Mouse (Mus musculus) forebrain, embryonic 15.5 days (tissue): ENCODE measurements at regions not wholly inside any gene's neighbourhood (a gene's known extent, or its start where the extent isn't known, plus 50 kb on each side); places are given as distances from the start of the nearest gene placed in this dataset.
A peak's percentile ranks its signal among the peaks of the same experiment; 100 is the strongest.

Experiments
- ATAC-seq: fragments of 200-750 bp; cut with Nextera tagmentation; replicated peaks from 2 replicates; pipeline ENCODE4 v1.8.0; 2017; ENCODE audit warnings: mild to moderate bottlenecking, moderate TSS enrichment, moderate library complexity
- H3K27ac ChIP-seq: fragments of 300-500 bp; sonication (generic); replicated peaks from 2 replicates; pipeline ENCODE4 v1.5.1; 2015; ENCODE audit warnings: mild to moderate bottlenecking, inconsistent platforms
- H3K27me3 ChIP-seq: fragments of 300-500 bp; sonication (generic); 2 replicates; pipeline ENCODE4 v1.6.1; 2015; ENCODE audit warnings: inconsistent platforms
- H3K36me3 ChIP-seq: fragments of 300-500 bp; sonication (generic); 2 replicates; pipeline ENCODE4 v1.6.1; 2015; ENCODE audit warnings: mild to moderate bottlenecking, inconsistent platforms
- H3K4me1 ChIP-seq: fragments of 300-500 bp; sonication (generic); 2 replicates; pipeline ENCODE4 v1.6.1; 2015; ENCODE audit warnings: inconsistent platforms
- H3K4me2 ChIP-seq: fragments of 300-500 bp; sonication (generic); replicated peaks from 2 replicates; pipeline ENCODE4 v1.6.1; 2015; ENCODE audit warnings: mild to moderate bottlenecking, inconsistent platforms
- H3K4me3 ChIP-seq: fragments of 300-500 bp; sonication (generic); 2 replicates; pipeline ENCODE4 v1.5.1; 2015; ENCODE audit warnings: mild to moderate bottlenecking, inconsistent platforms
- H3K9ac ChIP-seq: fragments of 300-500 bp; sonication (generic); replicated peaks from 2 replicates; pipeline ENCODE4 v1.6.1; 2015; ENCODE audit warnings: mild to moderate bottlenecking, inconsistent platforms
- H3K9me3 ChIP-seq: fragments of 300-500 bp; sonication (generic); 2 replicates; pipeline ENCODE4 v1.6.1; 2016; ENCODE audit warnings: inconsistent platforms
- WGBS: fragments of 180-500 bp; shearing (Covaris S2); methylation state at CpG from one replicate; pipeline ENCODE4 v1.1.7; 2015; ENCODE audit warnings: mixed read lengths; 5-methylcytosine and 5-hydroxymethylcytosine counted together

GRCm38 (mm10) chr13:84754821-84755725 is 434.1 kb upstream of the Ccnh start:
- peak overlapping the region; percentile 95 for H3K27ac ChIP-seq
- peak overlapping the region; percentile 9; the same call in 1 of the 2 replicates for H3K4me3 ChIP-seq
- WGBS = 33% methylated on average over 8 of the region's 8 CpGs
- H3K9me3 ChIP-seq = no peaks in the 10 kb centered on the region
- peaks cover 38% of the 10 kb centered on the region for H3K4me1 ChIP-seq
- ATAC-seq = no peak
- no peaks in the 10 kb centered on the region for H3K27me3 ChIP-seq
- H3K4me2 ChIP-seq = peak overlapping the region; percentile 34
- no peaks in the 10 kb centered on the region for H3K36me3 ChIP-seq
- peak overlapping the region; percentile 43 for H3K9ac ChIP-seq

- no peak for ATAC-seq
- no peaks in the 10 kb centered on the region for H3K36me3 ChIP-seq
- no peaks in the 10 kb centered on the region for H3K27me3 ChIP-seq
- peaks cover 35% of the 10 kb centered on the region for H3K4me1 ChIP-seq
- no peak overlapping the region for H3K4me3 ChIP-seq
- peak overlapping the region; percentile 95 for H3K27ac ChIP-seq
- H3K4me2 ChIP-seq = peak overlapping the region; percentile 30
- 41% methylated on average over 6 of the region's 6 CpGs for WGBS
- no peaks in the 10 kb centered on the region for H3K9me3 ChIP-seq
- H3K9ac ChIP-seq = peak overlapping the region; percentile 45
Observed at GRCm38 (mm10) chr13:84756796-84757335, 432.3 kb upstream of the Ccnh start.

- H3K9ac ChIP-seq = peak overlapping the region; percentile 53
Observed at GRCm38 (mm10) chr13:84757896-84758567, 431.2 kb upstream of the Ccnh start.

GRCm38 (mm10) chr13:84758568-84758900 is 430.7 kb upstream of the Ccnh start:
- H3K4me2 ChIP-seq = peak overlapping the region; percentile 40
- under 1% methylated on average over 6 of the region's 6 CpGs for WGBS
- peak; percentile 96 for ATAC-seq
- H3K36me3 ChIP-seq = no peaks in the 10 kb centered on the region
- H3K4me3 ChIP-seq = peak overlapping the region; percentile 12
- peaks cover 40% of the 10 kb centered on the region for H3K4me1 ChIP-seq
- peak overlapping the region; percentile 95 for H3K27ac ChIP-seq
- peak overlapping the region; percentile 53 for H3K9ac ChIP-seq
- H3K27me3 ChIP-seq = no peaks in the 10 kb centered on the region
- H3K9me3 ChIP-seq = no peaks in the 10 kb centered on the region

More at GRCm38 (mm10) chr13:84757896-84758567, 431.2 kb upstream of the Ccnh start:
- Histone ChIP-seq H3K4me3 (peak overlapping the region; percentile 12), H3K9me3 (no peaks in the 10 kb centered on the region), H3K4me1 (peaks cover 38% of the 10 kb centered on the region), H3K4me2 (peak overlapping the region; percentile 40), H3K36me3 (no peaks in the 10 kb centered on the region), H3K27ac (peak overlapping the region; percentile 95), H3K27me3 (no peaks in the 10 kb centered on the region)
- peak; percentile 59 for ATAC-seq
- WGBS = 6% methylated on average over 10 of the region's 10 CpGs

- no peak for ATAC-seq
- peak overlapping the region; percentile 95 for H3K27ac ChIP-seq
- peak overlapping the region; percentile 30; the same call in 1 of the 2 replicates for H3K9ac ChIP-seq
Observed at GRCm38 (mm10) chr13:84759061-84759460, 430.1 kb upstream of the Ccnh start.

DNA sequence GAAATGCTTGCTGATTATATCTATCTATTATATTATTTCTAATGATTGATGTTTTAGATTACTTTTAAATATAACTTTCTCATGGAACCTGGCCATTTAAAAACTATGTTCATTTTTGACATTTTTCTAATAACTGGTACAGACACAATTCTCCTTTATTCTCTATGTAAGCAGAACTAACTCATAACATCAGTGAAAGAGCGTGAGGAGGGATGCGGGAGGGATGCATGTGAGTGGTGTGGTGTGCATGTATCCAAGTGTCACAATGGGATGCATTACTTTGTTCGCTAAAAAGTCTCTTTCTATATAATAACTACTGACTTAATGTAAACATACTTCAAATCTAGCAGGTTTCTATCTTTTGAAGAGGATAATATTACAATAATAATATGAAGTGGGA is 428.7 kb upstream of the Ccnh start:
- H3K27ac ChIP-seq = peak overlapping the region; percentile 83
- peaks cover 26% of the 10 kb centered on the region for H3K4me1 ChIP-seq
- WGBS = 36% methylated on average over 3 of the region's 3 CpGs
- H3K9ac ChIP-seq = no peak overlapping the region
- H3K36me3 ChIP-seq = no peaks in the 10 kb centered on the region
- no peaks in the 10 kb centered on the region for H3K27me3 ChIP-seq
- H3K4me3 ChIP-seq = no peak overlapping the region
- no peak for ATAC-seq
- no peak overlapping the region for H3K4me2 ChIP-seq
- H3K9me3 ChIP-seq = no peaks in the 10 kb centered on the region

More at GRCm38 (mm10) chr13:84759061-84759460, 430.1 kb upstream of the Ccnh start:
- H3K27me3 ChIP-seq = no peaks in the 10 kb centered on the region
- 35% methylated on average over 7 of the region's 7 CpGs for WGBS
- peak overlapping the region; percentile 25 for H3K4me2 ChIP-seq
- no peaks in the 10 kb centered on the region for H3K9me3 ChIP-seq
- no peaks in the 10 kb centered on the region for H3K36me3 ChIP-seq
- peaks cover 38% of the 10 kb centered on the region for H3K4me1 ChIP-seq
- no peak overlapping the region for H3K4me3 ChIP-seq

DNA sequence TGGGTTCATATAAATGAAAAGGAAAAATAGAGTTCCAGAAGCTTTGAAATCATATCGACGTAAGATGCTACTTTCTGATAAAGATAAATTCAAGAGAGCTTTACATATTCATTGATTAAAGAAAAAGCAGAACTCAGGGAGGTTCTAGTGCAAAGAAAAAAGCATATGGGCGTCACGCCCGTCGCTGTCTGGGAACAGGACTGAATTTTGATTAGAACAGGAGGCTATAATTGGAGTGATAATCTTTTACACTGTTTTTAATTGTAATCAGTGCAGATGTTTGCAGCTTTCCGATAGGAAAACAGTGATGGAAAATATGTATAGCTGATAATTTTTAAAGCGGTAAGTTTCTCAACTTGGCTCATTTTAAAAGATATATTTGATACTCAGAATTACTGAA is 428.2 kb upstream of the Ccnh start:
- no peak for ATAC-seq
- H3K4me2 ChIP-seq = no peak overlapping the region; the same call in 1 of the 2 replicates
- no peaks in the 10 kb centered on the region for H3K36me3 ChIP-seq
- H3K9me3 ChIP-seq = no peaks in the 10 kb centered on the region
- no peaks in the 10 kb centered on the region for H3K27me3 ChIP-seq
- peaks cover 23% of the 10 kb centered on the region for H3K4me1 ChIP-seq
- H3K9ac ChIP-seq = no peak overlapping the region
- H3K4me3 ChIP-seq = no peak overlapping the region
- peak overlapping the region; percentile 79 for H3K27ac ChIP-seq
- WGBS = 18% methylated on average over 8 of the region's 8 CpGs

GRCm38 (mm10) chr13:84761821-84762220 is 427.4 kb upstream of the Ccnh start:
- no peak for ATAC-seq
- WGBS = 15% methylated on average over 4 of the region's 4 CpGs
- H3K9ac ChIP-seq = no peak overlapping the region

DNA sequence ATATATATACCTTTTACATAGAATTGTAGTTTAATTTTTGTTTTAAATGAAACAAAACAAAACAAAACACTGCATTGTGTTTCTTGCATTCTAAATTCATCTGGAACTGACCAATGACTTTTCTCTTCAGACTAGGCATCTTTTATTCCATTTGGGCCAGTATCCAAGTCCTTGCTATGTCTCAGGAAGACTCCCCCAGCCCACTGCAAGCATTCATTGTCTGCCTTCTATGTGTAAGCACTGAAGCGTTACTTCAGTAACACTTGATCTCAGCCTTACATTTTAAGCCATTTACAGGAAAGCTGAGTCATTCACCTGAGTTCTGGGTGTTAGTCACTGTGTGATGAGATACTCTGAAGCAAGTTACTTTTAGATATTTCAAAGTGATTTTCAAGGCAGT is 425.3 kb upstream of the Ccnh start:
- Histone ChIP-seq H3K4me3 (no peak overlapping the region), H3K4me2 (no peak overlapping the region), H3K36me3 (no peaks in the 10 kb centered on the region), H3K27ac (0 out of 2 replicates have a peak overlapping the region, but pooled peaks have one; percentile 11), H3K9me3 (no peaks in the 10 kb centered on the region), H3K4me1 (peaks cover 9% of the 10 kb centered on the region), H3K27me3 (no peaks in the 10 kb centered on the region), H3K9ac (no peak overlapping the region)
- WGBS = 29% methylated on average over 1 of the region's 1 CpGs
- ATAC-seq = no peak

More at GRCm38 (mm10) chr13:84761821-84762220, 427.4 kb upstream of the Ccnh start:
- peaks cover 18% of the 10 kb centered on the region for H3K4me1 ChIP-seq
- H3K27ac ChIP-seq = peak overlapping the region; percentile 81
- no peak overlapping the region for H3K4me3 ChIP-seq
- H3K9me3 ChIP-seq = no peaks in the 10 kb centered on the region
- no peaks in the 10 kb centered on the region for H3K36me3 ChIP-seq
- H3K4me2 ChIP-seq = no peak overlapping the region
- H3K27me3 ChIP-seq = no peaks in the 10 kb centered on the region

DNA sequence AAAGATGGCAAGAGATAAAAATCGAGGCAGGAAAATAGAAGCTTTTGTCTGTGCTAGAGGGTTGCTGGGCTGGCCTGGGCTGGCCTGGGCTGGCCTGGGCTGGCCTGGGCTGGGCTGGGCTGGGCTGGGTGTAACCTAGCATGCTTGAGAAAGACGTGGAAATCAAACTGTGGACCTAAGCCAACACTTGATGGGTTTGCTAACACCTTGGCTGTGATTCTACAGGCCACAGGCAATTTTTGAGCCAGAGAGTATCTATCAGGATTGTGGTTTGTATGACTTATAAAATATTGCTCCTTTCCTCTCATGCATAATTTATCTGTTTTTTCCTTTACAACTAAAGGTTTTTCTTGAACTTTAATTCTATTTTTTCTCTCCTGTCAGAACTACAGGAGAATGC is 417.3 kb upstream of the Ccnh start:
- 47% methylated on average over 2 of the region's 2 CpGs for WGBS
- H3K36me3 ChIP-seq = no peaks in the 10 kb centered on the region

GRCm38 (mm10) chr13:84783017-84783937 is 405.9 kb upstream of the Ccnh start:
- WGBS = 4% methylated on average over 4 of the region's 4 CpGs
- H3K9ac ChIP-seq = no peak overlapping the region
- no peak overlapping the region for H3K4me3 ChIP-seq
- H3K4me2 ChIP-seq = peak overlapping the region; percentile 20; the same call in 1 of the 2 replicates
- H3K27ac ChIP-seq = peak overlapping the region; percentile 94
- H3K36me3 ChIP-seq = no peaks in the 10 kb centered on the region
- peaks cover 34% of the 10 kb centered on the region for H3K4me1 ChIP-seq
- peak; percentile 98 for ATAC-seq
- H3K9me3 ChIP-seq = no peaks in the 10 kb centered on the region
- no peaks in the 10 kb centered on the region for H3K27me3 ChIP-seq

More for the DNA sequence above, 417.3 kb upstream of the Ccnh start:
- H3K9me3 ChIP-seq = no peaks in the 10 kb centered on the region
- no peaks in the 10 kb centered on the region for H3K4me1 ChIP-seq
- ATAC-seq = no peak
- no peaks in the 10 kb centered on the region for H3K27me3 ChIP-seq
- H3K4me3 ChIP-seq = no peak overlapping the region
- H3K9ac ChIP-seq = no peak overlapping the region
- H3K4me2 ChIP-seq = no peak overlapping the region
- no peak overlapping the region for H3K27ac ChIP-seq
